Mouse (Mus musculus) c-Kit-negative CD71-positive TER-119-positive erythroid progenitor cells, embryonic 14.5 days (primary cell): ENCODE data around the gene 1700012B07Rik.

Experiments
- DNase-seq: peaks from one replicate; pipeline ENCODE4 v3.0.0-alpha.2; 2013; ENCODE audit warnings: low read depth, low spot score

1700012B07Rik gene

GRCm38 (mm10) chr11:109827946-109828345, at the start of gene 1700012B07Rik:
Gene 1700012B07Rik, minus strand, starts transcription at chr11:109828046.
- DNase-seq: no peak

DNA sequence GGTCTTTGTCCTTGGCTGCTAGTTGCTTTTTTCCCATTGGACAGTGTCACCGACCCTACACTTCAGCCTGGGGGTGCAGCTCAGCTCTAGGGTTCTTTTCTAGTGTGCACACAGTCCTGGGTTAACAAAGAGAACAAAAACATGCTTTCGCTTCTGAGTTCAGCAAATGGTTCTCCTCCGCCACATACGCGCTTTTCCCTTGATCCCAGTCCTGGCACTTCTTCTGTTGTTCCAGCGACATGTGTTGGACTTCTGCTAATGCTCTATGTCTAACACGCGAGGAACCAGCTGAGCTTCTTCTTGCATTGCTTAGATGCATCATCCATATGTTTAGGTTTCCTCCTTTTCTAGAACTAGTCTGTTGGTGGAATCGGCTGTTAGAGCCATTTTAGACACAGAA, 48.9 kb upstream of the 1700012B07Rik start:
- no peak for DNase-seq

DNA sequence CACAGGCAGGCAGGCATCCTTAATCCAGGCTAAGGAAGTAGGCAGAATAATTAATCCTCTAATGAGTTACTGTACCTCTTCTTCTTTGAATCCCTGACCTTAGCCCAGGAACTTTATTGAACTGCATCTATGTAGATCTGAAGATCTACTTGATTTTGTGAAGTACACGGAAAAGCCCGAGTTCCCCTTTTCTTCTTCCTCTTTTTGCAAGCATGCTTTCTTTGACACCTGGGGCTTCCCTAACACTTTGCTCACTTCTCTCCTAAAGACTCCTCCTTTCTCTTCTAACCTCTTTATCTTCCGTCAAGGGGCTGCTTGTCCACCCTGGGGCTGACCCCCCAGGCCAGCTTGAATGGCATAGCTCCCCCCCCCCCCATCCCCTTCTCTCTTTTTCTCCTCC, 48.0 kb upstream of the 1700012B07Rik start:
- no peak for DNase-seq

- no peak for DNase-seq
Measured at GRCm38 (mm10) chr11:109875525-109875802, 47.6 kb upstream of the 1700012B07Rik start.

- DNase-seq: no peak
Measured at GRCm38 (mm10) chr11:109874651-109875524, 47.0 kb upstream of the 1700012B07Rik start.

- DNase-seq: no peak
Measured at GRCm38 (mm10) chr11:109873852-109874610, 46.2 kb upstream of the 1700012B07Rik start.

DNA sequence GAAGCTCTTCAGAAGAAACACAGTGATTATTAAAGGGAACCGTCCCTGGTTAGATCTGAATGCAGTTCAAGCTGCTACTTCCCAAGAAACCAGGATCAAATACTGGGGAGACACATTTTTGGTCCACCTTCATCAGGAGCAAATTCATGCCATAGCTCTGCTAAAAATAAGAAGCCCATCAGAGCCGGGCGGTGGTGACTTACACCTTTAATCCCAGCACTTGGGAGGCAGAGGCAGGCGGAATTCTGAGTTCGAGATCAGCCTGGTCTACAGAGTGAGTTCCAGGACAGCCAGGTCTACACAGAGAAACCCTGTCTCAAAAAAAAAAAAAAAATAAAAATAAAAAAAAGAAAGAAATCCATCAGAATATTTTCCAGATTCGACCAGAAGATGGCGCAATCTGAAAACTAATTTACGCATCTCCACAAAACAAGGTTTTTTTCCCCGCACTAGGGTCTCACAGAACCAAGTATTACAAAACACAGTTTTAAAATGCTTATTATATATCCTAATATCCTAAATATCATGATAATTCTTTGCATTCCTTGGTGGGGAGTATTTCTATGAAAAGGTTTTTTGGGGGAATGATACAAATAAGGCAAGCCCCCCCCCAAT, 45.4 kb upstream of the 1700012B07Rik start:
- no peak for DNase-seq

DNA sequence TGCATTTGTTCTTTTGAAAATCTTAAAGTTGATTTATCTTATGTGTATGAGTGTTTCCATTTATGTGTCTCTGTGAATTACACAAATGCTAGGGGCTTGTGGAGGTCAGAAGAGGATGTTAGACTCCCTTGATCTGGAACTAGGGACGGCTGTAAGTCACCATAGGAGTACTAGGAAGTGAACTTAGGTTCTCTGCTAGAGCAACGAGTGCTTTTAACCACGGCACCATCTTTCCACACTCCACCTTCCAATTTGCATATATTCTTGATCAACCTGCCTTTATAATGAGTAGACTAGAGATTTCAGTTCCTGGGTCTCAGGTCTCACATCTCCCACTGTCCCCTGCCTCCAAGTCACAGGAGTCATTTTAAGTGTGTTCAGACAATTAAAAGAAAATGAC, 44.8 kb upstream of the 1700012B07Rik start:
- no peak for DNase-seq

DNA sequence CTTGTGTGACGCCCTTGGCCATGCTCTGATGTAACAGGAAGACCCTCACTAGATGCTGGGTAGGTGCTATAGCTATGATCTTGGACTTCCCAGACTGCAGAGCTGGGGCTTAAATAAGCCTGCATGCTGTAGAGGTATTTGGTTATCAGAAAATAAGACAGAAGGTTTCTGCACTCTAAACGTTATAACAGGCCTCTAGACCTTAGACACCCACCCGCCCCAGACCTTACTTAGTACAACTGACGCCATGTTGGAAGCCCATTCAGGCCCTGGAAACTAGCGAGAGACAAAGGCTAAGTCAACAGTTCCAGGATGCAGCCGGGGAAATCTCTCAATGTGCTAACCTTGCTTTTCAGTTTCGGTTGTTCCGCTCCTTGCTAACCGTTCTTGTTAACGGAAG, 44.2 kb upstream of the 1700012B07Rik start:
- no peak for DNase-seq

GRCm38 (mm10) chr11:109867861-109868260, 40.0 kb upstream of the 1700012B07Rik start:
- no peak for DNase-seq

GRCm38 (mm10) chr11:109866537-109867160, 38.8 kb upstream of the 1700012B07Rik start:
- DNase-seq: no peak

DNA sequence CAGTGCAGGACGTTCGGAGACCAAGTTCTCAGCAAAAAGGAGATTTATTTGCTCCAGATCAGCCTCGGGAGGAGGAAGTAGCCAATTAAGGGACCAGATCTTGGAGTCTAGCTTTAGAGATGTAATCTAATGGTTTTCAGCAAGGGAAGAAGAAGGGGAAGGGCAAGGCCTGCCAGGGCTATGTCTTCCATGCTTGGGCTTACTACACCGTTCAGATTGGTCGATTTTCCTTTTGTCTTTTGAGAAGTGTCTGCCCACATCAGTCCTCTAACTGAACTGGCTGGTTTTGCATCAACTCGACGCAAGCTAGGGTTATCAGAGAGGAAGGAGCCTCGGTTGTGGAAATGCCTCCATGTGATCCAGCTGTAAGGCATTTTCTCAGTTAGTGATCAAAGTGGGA, 37.7 kb upstream of the 1700012B07Rik start:
- DNase-seq: no peak

GRCm38 (mm10) chr11:109863951-109864350, 36.1 kb upstream of the 1700012B07Rik start:
- no peak for DNase-seq

DNA sequence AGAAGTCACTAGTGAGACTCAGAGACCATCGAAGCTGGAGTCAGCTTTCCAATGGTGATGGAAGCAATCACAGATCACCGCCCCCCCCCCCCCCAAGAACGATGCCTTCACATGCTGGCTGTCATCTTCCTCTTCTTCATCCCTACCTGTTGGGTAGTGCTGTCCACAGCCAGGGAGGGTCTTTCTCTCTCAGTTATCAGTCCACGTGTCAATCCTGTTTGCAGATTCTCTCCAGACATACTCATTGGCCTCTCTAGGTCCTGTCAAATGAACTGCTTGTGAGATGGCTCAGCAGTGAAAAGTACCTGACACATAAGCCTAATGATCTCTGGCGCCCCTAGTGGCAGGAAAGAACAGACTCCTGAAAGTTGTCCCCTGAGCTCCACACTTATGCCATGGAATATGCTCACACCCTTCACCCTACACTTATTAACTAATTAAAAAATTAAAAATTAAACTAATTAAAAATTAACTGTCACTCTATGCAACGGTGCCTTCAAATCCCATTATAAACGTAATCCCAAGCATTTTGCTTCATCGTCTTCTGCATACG, 35.4 kb upstream of the 1700012B07Rik start:
- DNase-seq: peak; percentile 9

- DNase-seq: peak; percentile 20
Measured at GRCm38 (mm10) chr11:109860508-109860907, 32.7 kb upstream of the 1700012B07Rik start.

DNA sequence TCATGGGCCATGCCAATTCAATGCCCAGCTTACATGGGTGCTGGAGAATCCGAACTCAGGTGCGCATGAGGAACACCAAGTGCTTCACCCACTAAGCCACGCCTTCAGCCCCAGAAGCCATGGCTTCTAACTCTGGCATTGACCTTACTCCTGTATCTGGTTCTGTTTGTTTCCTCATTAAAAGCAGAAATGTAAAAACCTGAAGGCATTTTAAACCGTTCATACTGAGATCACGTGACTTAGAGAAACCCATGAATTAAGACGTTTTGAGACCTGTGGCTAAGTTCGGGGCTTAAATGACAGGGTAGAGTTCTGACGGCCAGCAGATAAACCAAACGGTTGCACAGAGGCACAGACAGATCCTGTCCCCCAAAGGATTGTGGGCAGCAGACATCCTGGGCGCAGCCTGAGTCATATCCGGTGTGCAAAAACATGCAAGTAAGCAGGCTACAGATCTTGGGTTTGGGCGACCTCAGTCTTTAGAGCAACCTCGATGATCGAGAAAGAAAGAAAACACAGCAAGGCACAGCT, 32.2 kb upstream of the 1700012B07Rik start:
- DNase-seq: no peak

GRCm38 (mm10) chr11:109859441-109859840, 31.6 kb upstream of the 1700012B07Rik start:
- no peak for DNase-seq

DNA sequence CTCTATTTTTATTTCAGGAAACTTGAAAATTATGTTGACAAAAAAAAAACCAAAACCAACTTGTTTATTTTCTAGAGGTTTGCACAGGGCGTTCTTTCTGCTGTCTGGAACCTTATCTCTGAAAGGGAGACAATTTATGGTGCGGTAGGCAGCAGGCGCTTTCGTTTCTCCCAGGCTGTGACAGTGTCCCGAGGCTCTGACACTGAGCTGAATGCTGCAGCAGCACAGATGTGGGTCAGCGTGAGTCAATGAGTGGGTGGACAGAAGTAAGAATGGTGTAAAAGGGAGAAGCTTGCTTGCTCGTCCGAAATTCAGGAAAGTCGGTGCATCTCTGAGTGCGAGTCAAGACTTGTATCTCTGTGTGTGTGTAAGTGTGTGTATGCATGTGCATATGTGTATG, 29.2 kb upstream of the 1700012B07Rik start:
- DNase-seq: no peak

GRCm38 (mm10) chr11:109854056-109854455, 26.2 kb upstream of the 1700012B07Rik start:
- no peak for DNase-seq

DNA sequence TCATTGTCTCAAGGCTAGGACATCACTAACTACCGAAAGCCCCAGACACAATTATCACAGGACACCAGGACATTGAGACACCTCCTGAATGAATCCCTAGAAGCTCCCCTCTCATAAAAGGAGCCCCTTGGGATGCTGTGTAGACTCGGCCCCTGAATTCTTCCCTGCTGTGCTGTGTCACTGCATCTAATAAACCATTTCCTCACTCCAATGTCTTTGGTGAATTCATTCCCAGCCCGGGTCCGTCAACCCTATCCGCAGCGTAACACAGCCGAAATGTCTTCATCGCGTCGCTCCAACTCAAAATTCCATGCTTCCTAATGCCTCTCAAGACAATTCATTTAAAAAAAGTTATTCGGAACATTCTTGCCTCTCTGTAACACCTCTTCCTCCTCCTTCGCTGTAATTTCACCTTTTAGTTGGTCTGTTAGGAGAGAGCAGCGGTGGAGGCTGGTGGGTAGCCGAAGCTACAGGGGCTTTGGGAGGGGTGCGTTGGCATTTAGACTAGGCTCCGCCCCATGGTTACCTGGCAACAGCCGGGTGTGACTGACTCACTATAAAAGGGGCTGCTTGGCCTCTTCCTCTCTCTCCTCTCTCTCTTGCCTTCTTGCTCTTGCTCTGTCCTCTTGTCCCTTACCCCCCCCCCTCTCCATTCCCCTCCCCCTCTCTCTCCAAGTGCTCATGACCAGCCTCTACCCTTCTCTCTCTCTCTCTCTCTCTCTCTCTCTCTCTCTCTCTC, 25.6 kb upstream of the 1700012B07Rik start:
- DNase-seq: no peak

DNA sequence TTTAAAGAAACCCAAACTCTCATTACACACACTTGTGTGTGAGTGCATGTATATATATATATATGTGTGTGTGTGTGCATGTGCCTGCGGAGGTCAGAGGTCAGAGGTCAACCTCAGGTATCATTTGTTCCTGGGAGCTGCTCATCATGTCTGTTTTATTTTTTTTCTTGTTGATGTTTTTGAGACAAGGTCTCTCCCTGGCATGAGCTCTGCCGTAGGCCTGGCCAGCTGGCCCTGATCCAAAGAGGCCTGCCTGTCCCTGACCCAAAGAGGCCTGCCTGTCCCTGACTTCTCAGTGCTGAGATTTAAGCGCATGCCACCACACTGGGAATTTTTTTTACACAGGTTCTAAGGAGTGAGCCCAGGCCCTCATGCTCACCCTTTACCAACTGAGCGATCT, 24.1 kb upstream of the 1700012B07Rik start:
- DNase-seq: no peak
